Mouse (Mus musculus) cerebral cortex, adult 2 months (tissue): Measurements from ENCODE around the gene Fndc8.

Experiments
- WGBS: fragments of 180-500 bp; shearing (Covaris S2); methylation state at CpG from one replicate; pipeline ENCODE4 v1.1.7; 2018; 5-methylcytosine and 5-hydroxymethylcytosine counted together

Fndc8 gene

GRCm38 (mm10) chr11:82869506-82870172, 22.3 kb upstream of the Fndc8 start:
- WGBS: 65% methylated on average over 9 of the region's 9 CpGs

GRCm38 (mm10) chr11:82870173-82871030, 21.5 kb upstream of the Fndc8 start:
- whole genome bisulfite sequencing: 3% methylated on average over 36 of the region's 36 CpGs

- WGBS: under 1% methylated on average over 43 of the region's 43 CpGs
These were observed 20.9 kb upstream of the Fndc8 start, which contains the start of gene Rffl for GRCm38 (mm10) chr11:82871031-82871446. Gene Rffl (minus strand): TSS chr11:82871210.

GRCm38 (mm10) chr11:82874924-82875323, 17.0 kb upstream of the Fndc8 start:
- WGBS: 63% methylated on average over 5 of the region's 5 CpGs

- WGBS: 95% methylated on average over 5 of the region's 5 CpGs
These were observed 16.3 kb upstream of the Fndc8 start for GRCm38 (mm10) chr11:82875631-82876030.

GRCm38 (mm10) chr11:82877726-82878344, 14.1 kb upstream of the Fndc8 start:
- 86% methylated on average over 7 of the region's 7 CpGs for WGBS

GRCm38 (mm10) chr11:82883180-82883579, 8.7 kb upstream of the Fndc8 start:
- WGBS: 76% methylated on average over 8 of the region's 8 CpGs

GRCm38 (mm10) chr11:82886559-82886958, 5.4 kb upstream of the Fndc8 start:
- WGBS: 89% methylated on average over 3 of the region's 3 CpGs

GRCm38 (mm10) chr11:82888491-82888946, 3.4 kb upstream of the Fndc8 start:
- 52% methylated on average over 10 of the region's 10 CpGs for WGBS

- WGBS: 5% methylated on average over 30 of the region's 31 CpGs
These were observed 2.2 kb upstream of the Fndc8 start for GRCm38 (mm10) chr11:82889524-82890341.

GRCm38 (mm10) chr11:82890342-82890762, 1.6 kb upstream of the Fndc8 start, which contains the start of gene Rad51d:
Gene Rad51d (minus strand): TSS chr11:82890614.
- WGBS: under 1% methylated on average over 26 of the region's 26 CpGs

GRCm38 (mm10) chr11:82897478-82897877, 5.6 kb downstream of the Fndc8 start:
- 88% methylated on average over 10 of the region's 10 CpGs for whole genome bisulfite sequencing

GRCm38 (mm10) chr11:82899720-82900119, 7.8 kb downstream of the Fndc8 start:
- WGBS: 92% methylated on average over 5 of the region's 5 CpGs

- WGBS: 90% methylated on average over 20 of the region's 20 CpGs
These were observed 9.8 kb downstream of the Fndc8 start for GRCm38 (mm10) chr11:82901606-82902310.

- WGBS: 63% methylated on average over 8 of the region's 8 CpGs
These were observed 13.0 kb downstream of the Fndc8 start for GRCm38 (mm10) chr11:82904952-82905351.

- WGBS: 92% methylated on average over 5 of the region's 5 CpGs
These were observed 13.9 kb downstream of the Fndc8 start for GRCm38 (mm10) chr11:82905816-82906215.

GRCm38 (mm10) chr11:82907651-82908607, 16.0 kb downstream of the Fndc8 start, which contains the start of gene Nle1:
Gene Nle1 (minus strand): TSS chr11:82908411.
- WGBS: under 1% methylated on average over 73 of the region's 73 CpGs

GRCm38 (mm10) chr11:82908608-82908989, 16.7 kb downstream of the Fndc8 start:
- 61% methylated on average over 10 of the region's 10 CpGs for WGBS

GRCm38 (mm10) chr11:82910250-82910649, 18.3 kb downstream of the Fndc8 start, which contains the start of gene Unc45b:
Gene Unc45b (plus strand): TSS chr11:82910550.
- 86% methylated on average over 4 of the region's 4 CpGs for WGBS
